Mouse (Mus musculus): ENCODE measurements around the gene Pgm5. TPM values are rescaled to one million over a fixed set of nuclear protein-coding genes. Genes with fewer than 3 reads are reported as not detected.

Pgm5 gene
- total and polyA plus RNA-seq, 3 experiments = not detected

DNA sequence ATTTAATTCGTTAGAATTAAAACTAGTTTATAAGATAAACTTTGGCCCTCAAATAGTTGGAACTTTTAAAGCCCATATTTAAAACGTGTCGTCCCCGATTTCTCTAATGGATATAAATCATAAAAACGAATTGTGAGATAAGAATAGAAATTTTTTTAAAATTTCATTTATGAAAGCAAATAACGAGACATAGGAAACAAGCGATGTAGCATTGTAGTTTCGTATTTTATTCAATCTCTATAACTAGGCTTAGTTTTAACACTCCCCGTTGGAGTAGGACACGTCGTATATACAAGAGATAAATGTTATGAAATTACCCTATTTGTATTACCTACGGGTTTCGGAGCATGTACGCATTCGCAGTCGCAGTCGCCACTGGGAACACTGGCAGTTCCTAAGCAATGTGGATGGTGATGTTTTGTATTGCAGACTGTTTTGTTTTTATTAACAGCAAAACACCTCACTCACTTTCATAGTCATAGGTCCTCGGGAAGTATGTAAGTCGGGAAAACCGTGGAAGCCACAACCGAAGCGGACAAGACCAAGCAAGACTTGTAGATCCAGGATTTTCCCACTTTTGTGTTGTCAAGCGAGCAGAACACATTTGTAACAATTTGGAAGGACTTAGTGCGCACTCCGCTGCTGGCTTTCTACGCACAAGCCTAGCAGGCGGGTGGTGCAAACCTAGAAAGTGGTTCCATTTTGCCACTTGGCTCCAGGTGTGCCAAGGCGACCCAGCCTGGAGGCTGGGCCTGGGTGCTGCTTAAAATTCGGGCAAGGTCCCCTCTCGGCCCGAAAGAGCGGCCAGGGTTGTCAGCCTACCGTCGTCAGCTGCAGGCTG, 37.3 kb upstream of the Pgm5 start:
- Histone ChIP-seq H3K9me3 (replicated peaks; ENCODE audit: insufficient read depth, low read length) (no peaks in the 10 kb centered on the region), H3K9ac (ENCODE audit: control insufficient read depth, low read depth, low read length, poor library complexity, severe bottlenecking) (no peak overlapping the region), H3K27ac (ENCODE audit: control insufficient read depth, low read depth, low read length) (no peak overlapping the region), H3K36me3 (ENCODE audit: control insufficient read depth in 1 of 2, insufficient read depth in 2 of 2, low read length in 2 of 2) (no peaks in the 10 kb centered on the region), H3K27me3 (ENCODE audit: control insufficient read depth in 1 of 2, insufficient read depth in 2 of 2, low read length in 2 of 2) (no peaks in the 10 kb centered on the region), H3K4me3 (ENCODE audit: control insufficient read depth in 1 of 2, insufficient read depth in 1 of 2, low read depth in 2 of 2, low read length in 2 of 2) (no peak overlapping the region), H3K79me2 (ENCODE audit: control insufficient read depth, insufficient read depth, low read length, poor library complexity) (no peaks in the 10 kb centered on the region), H3K4me1 (ENCODE audit: control insufficient read depth in 1 of 2, insufficient read depth in 2 of 2, low read length in 2 of 2) (no peaks in the 10 kb centered on the region)
- no peak for DNase-seq (ENCODE audit: low read depth, low spot score)
- TF ChIP-seq E2F4 (IDR thresholded peaks at IDR 0.05; ENCODE audit: borderline replicate concordance, low read depth, low read length) = no peak
- no peak for TF ChIP-seq MYB (IDR thresholded peaks at IDR 0.05; ENCODE audit: low read depth, low read length)
- no peak for TF ChIP-seq NELFE (IDR thresholded peaks at IDR 0.05; ENCODE audit: low read depth, low read length)
- no peak for TF ChIP-seq BHLHE40 (IDR thresholded peaks at IDR 0.05; ENCODE audit: borderline replicate concordance, low read depth, low read length)
- TF ChIP-seq ZNF384 (IDR thresholded peaks at IDR 0.05; ENCODE audit: low read depth, low read length) = no peak
- no peak for TF ChIP-seq ZKSCAN1 (IDR thresholded peaks at IDR 0.05; ENCODE audit: low read depth, low read length)
- no peak for TF ChIP-seq KAT2A (conservative IDR thresholded peaks at IDR 0.05; ENCODE audit: low read depth, low read length)
- no peak for TF ChIP-seq MXI1 (IDR thresholded peaks at IDR 0.05; ENCODE audit: low read depth, low read length)
- no peak for TF ChIP-seq EP300 (IDR thresholded peaks at IDR 0.05; ENCODE audit: low read depth in 1 of 2, low read length in 2 of 2)
- no peak for TF ChIP-seq CTCF (IDR thresholded peaks at IDR 0.05 in 2 of 3, conservative IDR thresholded peaks at IDR 0.05 in 1 of 3; ENCODE audit: control insufficient read depth in 1 of 3, insufficient read depth in 1 of 3, low read depth in 2 of 3, low read length in 3 of 3, poor library complexity in 1 of 3, severe bottlenecking in 1 of 3)
- no peak for TF ChIP-seq RAD21 (IDR thresholded peaks at IDR 0.05; ENCODE audit: low read depth, low read length)
- TF ChIP-seq GABPA (IDR thresholded peaks at IDR 0.05; ENCODE audit: low read depth, low read length) = no peak
- no peak for TF ChIP-seq MEF2A (IDR thresholded peaks at IDR 0.05; ENCODE audit: extremely low read depth, insufficient replicate concordance, low read depth, low read length, poor library complexity, severe bottlenecking)
- no peak for TF ChIP-seq ZC3H11A (IDR thresholded peaks at IDR 0.05; ENCODE audit: low read depth, low read length)
- TF ChIP-seq CHD1 (IDR thresholded peaks at IDR 0.05; ENCODE audit: low read depth, low read length) = no peak

DNA sequence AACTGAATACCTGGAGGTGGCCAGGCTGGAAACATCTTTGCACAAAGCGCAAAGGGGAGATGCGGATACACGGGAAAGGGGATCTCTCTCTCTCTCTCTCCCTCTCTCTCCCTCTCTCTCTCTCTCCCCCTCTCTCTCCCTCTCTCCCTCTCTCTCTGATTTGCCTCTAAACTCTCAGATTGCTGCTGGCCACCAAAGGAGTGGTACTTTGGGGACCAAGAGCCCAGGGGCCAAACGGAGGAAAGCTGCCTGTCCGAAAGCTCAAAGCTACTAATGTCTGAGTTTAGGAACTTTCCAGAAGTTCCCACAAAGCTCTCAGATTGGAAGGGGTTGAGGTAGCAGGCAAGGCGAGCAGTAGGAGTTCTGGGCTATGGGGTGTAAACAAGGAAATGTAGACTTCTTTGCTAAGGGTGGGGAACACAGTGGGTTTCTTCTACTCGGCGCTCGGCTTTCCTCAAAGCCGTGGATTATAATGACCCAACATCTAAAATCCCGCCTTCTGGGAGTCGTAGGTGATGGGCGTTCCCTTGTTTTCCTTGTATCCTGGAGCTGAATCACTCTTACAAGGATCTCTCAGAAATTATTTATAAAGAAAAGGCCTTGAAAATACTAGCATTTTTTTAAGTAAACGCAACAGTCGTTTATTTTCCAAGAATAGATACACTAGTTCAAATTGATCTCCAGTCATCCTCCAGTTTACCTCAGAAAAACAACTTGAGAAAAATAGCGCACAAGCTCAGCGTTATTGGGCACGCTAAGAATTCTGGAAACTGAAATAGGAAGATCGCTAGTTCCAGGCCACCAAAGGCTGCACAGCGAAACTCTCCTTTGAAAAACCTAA, 36.5 kb upstream of the Pgm5 start:
- Histone ChIP-seq H3K27ac (ENCODE audit: control insufficient read depth, low read depth, low read length) (no peak overlapping the region), H3K79me2 (ENCODE audit: control insufficient read depth, insufficient read depth, low read length, poor library complexity) (no peaks in the 10 kb centered on the region), H3K4me3 (ENCODE audit: control insufficient read depth in 1 of 2, insufficient read depth in 1 of 2, low read depth in 2 of 2, low read length in 2 of 2) (no peak overlapping the region), H3K36me3 (ENCODE audit: control insufficient read depth in 1 of 2, insufficient read depth in 2 of 2, low read length in 2 of 2) (no peaks in the 10 kb centered on the region), H3K9me3 (replicated peaks; ENCODE audit: insufficient read depth, low read length) (no peaks in the 10 kb centered on the region), H3K4me1 (ENCODE audit: control insufficient read depth in 1 of 2, insufficient read depth in 2 of 2, low read length in 2 of 2) (no peaks in the 10 kb centered on the region), H3K9ac (ENCODE audit: control insufficient read depth, low read depth, low read length, poor library complexity, severe bottlenecking) (no peak overlapping the region), H3K27me3 (ENCODE audit: control insufficient read depth in 1 of 2, insufficient read depth in 2 of 2, low read length in 2 of 2) (no peaks in the 10 kb centered on the region)
- DNase-seq (ENCODE audit: low read depth, low spot score) = no peak
- TF ChIP-seq KAT2A (conservative IDR thresholded peaks at IDR 0.05; ENCODE audit: low read depth, low read length) = no peak
- TF ChIP-seq ELF1 (IDR thresholded peaks at IDR 0.05; ENCODE audit: low read depth, low read length) = no peak

Measured in MEL (cell line).